8 mouse cellular contexts compared by ENCODE assay signal in genomic region chr1:131528561-131529166, GRCm38 (mm10). TPM values are rescaled to one million over a fixed set of nuclear protein-coding genes. Genes with fewer than 3 reads are reported as not detected.
DNase-seq lines count a peak whose midpoint lies in the region; ATAC-seq lines count a peak whose summit lies in the region.

No protein-coding gene starts in this region.

- H3K9ac ChIP-seq in embryonic facial prominence, embryonic 13.5 days, result peak overlapping the region; percentile 77
- H3K9ac ChIP-seq in limb, embryonic 12.5 days (replicated peaks), result peak overlapping the region; percentile 58
- peak overlapping the region; percentile 18; the same call in 1 of the 2 replicates for H3K9ac ChIP-seq in neural tube, embryonic 14.5 days (replicated peaks; ENCODE audit: low read depth, low read length)

- H3K4me1 ChIP-seq in embryonic facial prominence, embryonic 13.5 days, result peaks cover 35% of the 10 kb centered on the region
- peaks cover 37% of the 10 kb centered on the region for H3K4me1 ChIP-seq in limb, embryonic 12.5 days (replicated peaks)
- peaks cover 18% of the 10 kb centered on the region for H3K4me1 ChIP-seq in neural tube, embryonic 14.5 days (ENCODE audit: control insufficient read depth, insufficient read depth, low read length)

- WGBS in embryonic facial prominence, embryonic 13.5 days, result under 1% methylated on average over 9 of the region's 9 CpGs
- 2% methylated on average over 9 of the region's 9 CpGs for WGBS in limb, embryonic 12.5 days
- 3% methylated on average over 9 of the region's 9 CpGs for WGBS in neural tube, embryonic 14.5 days

- H3K27ac ChIP-seq in embryonic facial prominence, embryonic 13.5 days, result peak overlapping the region; percentile 89
- peak overlapping the region; percentile 90 for H3K27ac ChIP-seq in limb, embryonic 12.5 days
- H3K27ac ChIP-seq in neural tube, embryonic 14.5 days (ENCODE audit: low read depth, low read length), result no peak overlapping the region

- H3K9me3 ChIP-seq in embryonic facial prominence, embryonic 13.5 days, result no peaks in the 10 kb centered on the region
- no peaks in the 10 kb centered on the region for H3K9me3 ChIP-seq in limb, embryonic 12.5 days
- H3K9me3 ChIP-seq in neural tube, embryonic 14.5 days (ENCODE audit: control insufficient read depth, low read length), result no peaks in the 10 kb centered on the region

- peak overlapping the region; percentile 71 for H3K4me3 ChIP-seq in embryonic facial prominence, embryonic 13.5 days
- peak overlapping the region; percentile 73 for H3K4me3 ChIP-seq in limb, embryonic 12.5 days (replicated peaks)
- H3K4me3 ChIP-seq in neural tube, embryonic 14.5 days (ENCODE audit: low read depth, low read length), result peak overlapping the region; percentile 77

- no peaks in the 10 kb centered on the region for H3K36me3 ChIP-seq in embryonic facial prominence, embryonic 13.5 days
- H3K36me3 ChIP-seq in limb, embryonic 12.5 days, result no peaks in the 10 kb centered on the region
- H3K36me3 ChIP-seq in neural tube, embryonic 14.5 days (ENCODE audit: control insufficient read depth, insufficient read depth, low read length), result no peaks in the 10 kb centered on the region

- H3K27me3 ChIP-seq in embryonic facial prominence, embryonic 13.5 days, result no peaks in the 10 kb centered on the region
- no peaks in the 10 kb centered on the region for H3K27me3 ChIP-seq in limb, embryonic 12.5 days
- H3K27me3 ChIP-seq in neural tube, embryonic 14.5 days (ENCODE audit: control insufficient read depth, insufficient read depth, low read length), result no peaks in the 10 kb centered on the region

- H3K4me2 ChIP-seq in embryonic facial prominence, embryonic 13.5 days, result peak overlapping the region; percentile 87
- H3K4me2 ChIP-seq in limb, embryonic 12.5 days, result peak overlapping the region; percentile 82
- peak overlapping the region; percentile 91 for H3K4me2 ChIP-seq in neural tube, embryonic 14.5 days (ENCODE audit: low read depth, low read length)

- peak; percentile 39 to 74 for DNase-seq in adrenal gland, adult (ENCODE audit: inconsistent age in 2 of 2, low spot score in 1 of 2)
- no peak for DNase-seq in adrenal gland, postnatal 10 days
- peak; percentile 73 for DNase-seq in 3T3-L1 (ENCODE audit: low read depth, low spot score)
- no peak for DNase-seq in layer of hippocampus, adult 9-10 months (ENCODE audit: low spot score)
- no peak for DNase-seq in layer of hippocampus, adult 9-11 months

- no peak for ATAC-seq in embryonic facial prominence, embryonic 13.5 days (ENCODE audit: insufficient number of reproducible peaks, insufficient read depth, low FRiP score, low TSS enrichment, low read depth)
- ATAC-seq in limb, embryonic 12.5 days (ENCODE audit: insufficient number of reproducible peaks, insufficient read depth, low FRiP score, low TSS enrichment, low read depth), result no peak
- no peak for ATAC-seq in neural tube, embryonic 14.5 days (ENCODE audit: low read depth)

RNA-seq across cellular contexts. Expression of gene Fam72a, which starts 1.0 kb away (rescaled TPM):
- total RNA-seq in adrenal gland, postnatal 10 days (2021), result 1 to 10 TPM; 1.5 to 1.7 TPM
- polyA plus RNA-seq in embryonic facial prominence, embryonic 13.5 days (2015; fragmentation: Nextera tagmentation; extraction: Ambion mirVana), result 3.3 and 3.5 TPM in 2 replicates
- 3.1 and 3.8 TPM in 2 replicates for polyA plus RNA-seq in limb, embryonic 12.5 days (2016; fragmentation: Nextera tagmentation; extraction: Ambion mirVana)
- polyA plus RNA-seq in neural tube, embryonic 14.5 days (2014; fragmentation: Nextera tagmentation; extraction: Ambion mirVana), result 0.48 and 1.1 TPM in 2 replicates

RNA-seq across cellular contexts. Expression of gene Srgap2, which starts 1.5 kb away (rescaled TPM):
- 10 to 100 TPM; 27.1 to 35.8 TPM for total RNA-seq in adrenal gland, postnatal 10 days (2021)
- 16.6 and 20.0 TPM in 2 replicates for polyA plus RNA-seq in embryonic facial prominence, embryonic 13.5 days (2015; fragmentation: Nextera tagmentation; extraction: Ambion mirVana)
- 15.3 and 17.1 TPM in 2 replicates for polyA plus RNA-seq in limb, embryonic 12.5 days (2016; fragmentation: Nextera tagmentation; extraction: Ambion mirVana)
- 38.6 and 55.6 TPM in 2 replicates for polyA plus RNA-seq in neural tube, embryonic 14.5 days (2014; fragmentation: Nextera tagmentation; extraction: Ambion mirVana)

Comparison
In these comparisons a context has a peak if more than half of its experiments do, and no peak if none do; other contexts are left out.
1. DNase-seq: peak in adrenal gland, adult (2 of 2) and 3T3-L1 (single experiment); none in adrenal gland, postnatal 10 days (single experiment), layer of hippocampus, adult 9-10 months (single experiment) and layer of hippocampus, adult 9-11 months (single experiment).
2. H3K9ac ChIP-seq: peak in every context shown above with its lines; median percentile 77 in embryonic facial prominence, embryonic 13.5 days; 58 in limb, embryonic 12.5 days; 18 in neural tube, embryonic 14.5 days.
3. Peak in every context shown above with its lines, with median percentiles within 50 percentile points of each other: H3K4me2 ChIP-seq and H3K4me3 ChIP-seq.